Mouse (Mus musculus) myocyte (in vitro differentiated cells): Measurements from ENCODE around the gene Cox8b. TPM values are rescaled to one million over a fixed set of nuclear protein-coding genes. Genes with fewer than 3 reads are reported as not detected.
A peak's percentile ranks its signal among the peaks of the same experiment; 100 is the strongest.

Source experiments
- H3K27me3 ChIP-seq: one replicate; pipeline ENCODE4 v1.6.1; 2011; ENCODE audit not compliant: control insufficient read depth, insufficient read depth, insufficient read length
- H3K36me3 ChIP-seq: one replicate; pipeline ENCODE4 v1.6.1; 2011; ENCODE audit not compliant: control insufficient read depth, insufficient read depth
- H3K4me2 ChIP-seq: one replicate; pipeline ENCODE4 v1.6.1; 2011; ENCODE audit warnings: low read depth, control low read depth
- H3K4me3 ChIP-seq: one replicate; pipeline ENCODE4 v1.5.1; 2011; ENCODE audit warnings: mild to moderate bottlenecking, control low read depth, moderate library complexity
- H3K79me2 ChIP-seq: one replicate; pipeline ENCODE4 v1.6.1; 2011; ENCODE audit not compliant: control insufficient read depth, insufficient read depth
- H3ac ChIP-seq: one replicate; pipeline ENCODE4 v1.6.1; 2011; ENCODE audit not compliant: control insufficient read depth, insufficient read length
- CEBPB ChIP-seq: IDR thresholded peaks from 2 replicates; pipeline ENCODE4 v1.6.1; 2011; ENCODE audit warnings: mild to moderate bottlenecking, moderate library complexity; ENCODE audit not compliant: poor library complexity, insufficient read depth, severe bottlenecking
- E2F4 ChIP-seq: IDR thresholded peaks from one replicate; pipeline ENCODE4 v1.6.1; 2011; ENCODE audit warnings: mild to moderate bottlenecking, control low read depth, moderate library complexity; ENCODE audit not compliant: insufficient read depth
- MAX ChIP-seq: IDR thresholded peaks from one replicate; pipeline ENCODE4 v1.6.1; 2011; ENCODE audit warnings: low read depth, mild to moderate bottlenecking, control low read depth
- MYOD1 ChIP-seq, 3 experiments: IDR thresholded peaks; one replicate each; pipeline ENCODE4 v1.6.1; 2011; ENCODE audit warnings: control low read depth in 2 of 3, low read depth in 2 of 3, mild to moderate bottlenecking in 2 of 3, moderate library complexity in 1 of 3; ENCODE audit not compliant: insufficient read length in 2 of 3, control insufficient read depth in 1 of 3
- MYOG ChIP-seq, 3 experiments: IDR thresholded peaks; one replicate each; pipeline ENCODE4 v1.6.1; 2011; ENCODE audit warnings: control low read depth in 2 of 3, low read depth in 2 of 3, mild to moderate bottlenecking in 2 of 3; ENCODE audit not compliant: insufficient read length in 2 of 3, control insufficient read depth in 1 of 3, insufficient read depth in 1 of 3
- POLR2A ChIP-seq: IDR thresholded peaks from one replicate; pipeline ENCODE4 v1.6.1; 2011; ENCODE audit warnings: low read depth, mild to moderate bottlenecking, control low read depth, moderate library complexity; ENCODE audit not compliant: insufficient read length
- POLR2AphosphoS2 ChIP-seq: IDR thresholded peaks from one replicate; pipeline ENCODE4 v1.6.1; 2011; ENCODE audit warnings: low read depth, control low read depth; ENCODE audit not compliant: insufficient read length
- REST ChIP-seq: IDR thresholded peaks from one replicate; pipeline ENCODE4 v1.6.1; 2011; ENCODE audit warnings: mild to moderate bottlenecking, control low read depth, moderate library complexity; ENCODE audit not compliant: insufficient read depth, insufficient read length
- SRF ChIP-seq: IDR thresholded peaks from one replicate; pipeline ENCODE4 v1.6.1; 2011; ENCODE audit warnings: low read depth; ENCODE audit not compliant: control insufficient read depth, insufficient read length
- TCF12 ChIP-seq: IDR thresholded peaks from one replicate; pipeline ENCODE4 v1.6.1; 2011; ENCODE audit warnings: mild to moderate bottlenecking, control low read depth; ENCODE audit not compliant: poor library complexity, insufficient read depth, severe bottlenecking
- TCF3 ChIP-seq: IDR thresholded peaks from one replicate; pipeline ENCODE4 v1.6.1; 2011; ENCODE audit warnings: low read depth, control low read depth; ENCODE audit not compliant: insufficient read length
- USF1 ChIP-seq: IDR thresholded peaks from one replicate; pipeline ENCODE4 v1.6.1; 2011; ENCODE audit warnings: low read depth, mild to moderate bottlenecking, control low read depth, moderate library complexity
- polyA plus RNA-seq: library from polyadenylated mRNA; unstranded; fragments of >200 nt; fragmentation: generic; extraction: Trizol; gene quantifications from one replicate; pipeline ENCODE4 v1.2.1, GENCODE M21; 2012; ENCODE audit warnings: missing spikeins

Gene Cox8b
- polyA plus RNA-seq, 1 experiment = 534 TPM

DNA sequence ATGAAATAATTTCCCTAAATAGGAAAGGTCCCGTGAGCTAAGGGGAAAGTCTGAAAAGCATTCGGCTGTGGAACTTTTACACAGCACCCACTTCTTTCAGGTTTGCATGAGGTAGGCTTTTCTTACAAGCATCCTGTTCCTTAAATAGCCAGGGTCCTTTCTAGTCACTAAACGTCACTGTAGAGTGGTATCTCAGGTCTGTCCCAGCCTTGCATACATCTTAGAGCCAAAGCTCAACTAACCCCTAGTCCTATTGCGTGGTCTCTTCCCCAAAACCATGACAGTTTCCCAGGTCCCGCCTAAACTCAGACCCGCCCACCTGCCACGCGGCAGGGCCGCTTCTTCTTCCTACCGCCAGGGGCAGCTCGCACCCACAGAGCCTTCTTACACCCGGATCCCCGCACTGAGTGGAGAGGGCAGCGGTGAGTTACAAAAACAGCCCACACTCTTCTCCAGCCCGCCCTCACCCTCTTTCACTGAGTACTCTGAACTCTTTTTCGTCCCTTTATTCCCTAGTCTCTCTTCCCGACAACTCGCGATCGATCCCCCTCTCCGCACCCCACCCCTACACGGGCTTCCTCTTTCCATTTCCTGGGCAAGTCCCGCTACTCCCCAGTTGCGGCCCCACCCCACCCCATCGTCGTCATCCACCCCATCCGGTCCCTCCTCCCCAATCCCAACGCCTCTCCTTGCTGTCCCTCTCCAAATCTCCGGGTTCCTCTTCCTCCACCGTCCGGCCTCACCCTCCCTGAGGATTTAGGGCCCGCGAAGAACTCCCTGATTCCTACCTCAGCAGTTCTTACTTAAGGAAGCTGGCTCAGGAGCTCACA is 41.2 kb upstream of the Cox8b start, which contains the start of gene Pgghg:
Gene Pgghg (plus strand): TSS at position 170 of the 830 bp plus-strand sequence.
- H3K79me2 ChIP-seq = no peaks in the 10 kb centered on the region
- H3ac ChIP-seq = peak within 1 kb of the TSS; percentile 27
- peak within 1 kb of the TSS; percentile 83 for H3K4me2 ChIP-seq
- no peaks in the 10 kb centered on the region for H3K36me3 ChIP-seq
- H3K4me3 ChIP-seq = peak within 1 kb of the TSS; percentile 72
- TF ChIP-seq TCF3 (no peak), CEBPB (no peak), TCF12 (no peak), MYOD1 (IDR thresholded peaks at IDR 0.05; ENCODE audit: control insufficient read depth in 1 of 3, insufficient read length in 2 of 3, low read depth in 2 of 3) (peak in 1 of 3 experiments; percentile 14), E2F4 (no peak), REST (no peak), MAX (no peak), MYOG (IDR thresholded peaks at IDR 0.05; ENCODE audit: control insufficient read depth in 1 of 3, insufficient read depth in 1 of 3, insufficient read length in 2 of 3, low read depth in 2 of 3) (peak in 1 of 3 experiments; percentile 30), SRF (no peak), USF1 (no peak), POLR2A (peak; percentile 25), POLR2AphosphoS2 (no peak)
- peaks cover under 1% of the 10 kb centered on the region for H3K27me3 ChIP-seq

DNA sequence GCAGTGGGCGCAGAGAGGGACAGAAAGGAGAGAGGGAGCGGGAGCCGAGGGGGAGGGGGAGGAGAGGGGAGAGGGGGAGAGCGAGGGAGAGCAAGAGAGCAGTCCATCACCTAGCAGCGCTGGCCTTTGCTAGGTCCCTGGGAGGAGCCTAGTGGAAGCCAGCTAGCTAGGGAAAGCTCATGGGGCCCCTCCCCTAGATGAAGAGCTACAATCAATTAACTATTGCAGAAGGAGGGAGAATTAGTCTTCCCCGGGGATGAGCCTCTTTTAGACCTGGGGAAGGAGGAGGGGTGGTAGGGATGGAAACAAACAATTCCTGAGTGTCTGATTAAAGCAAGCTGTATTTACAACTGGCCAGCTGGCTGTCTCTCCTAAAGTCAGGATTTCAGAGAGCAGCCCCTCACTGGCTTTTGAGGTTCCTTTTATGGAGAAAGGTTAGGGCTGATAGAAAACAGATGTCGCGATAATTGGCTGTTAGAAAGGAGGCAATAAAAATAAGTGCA is 39.5 kb upstream of the Cox8b start:
- TF ChIP-seq CEBPB (no peak), POLR2AphosphoS2 (no peak), POLR2A (no peak), TCF12 (no peak), TCF3 (no peak), MAX (no peak), SRF (no peak), MYOG (IDR thresholded peaks at IDR 0.05; ENCODE audit: control insufficient read depth in 1 of 3, insufficient read depth in 1 of 3, insufficient read length in 2 of 3, low read depth in 2 of 3) (no peak), REST (no peak), USF1 (no peak)
- no peak overlapping the region for H3K4me3 ChIP-seq
- peaks cover 10% of the 10 kb centered on the region for H3K27me3 ChIP-seq
- H3ac ChIP-seq = no peak overlapping the region
- no peaks in the 10 kb centered on the region for H3K36me3 ChIP-seq
- no peaks in the 10 kb centered on the region for H3K79me2 ChIP-seq
- no peak overlapping the region for H3K4me2 ChIP-seq

GRCm38 (mm10) chr7:140938896-140939295 is 38.6 kb upstream of the Cox8b start:
- Histone ChIP-seq H3K79me2 (no peaks in the 10 kb centered on the region), H3K36me3 (no peaks in the 10 kb centered on the region), H3ac (no peak overlapping the region), H3K4me2 (no peak overlapping the region), H3K27me3 (peaks cover 16% of the 10 kb centered on the region), H3K4me3 (no peak overlapping the region)
- TF ChIP-seq REST (no peak), SRF (no peak), USF1 (no peak), TCF3 (no peak), E2F4 (no peak), POLR2AphosphoS2 (no peak), POLR2A (no peak), TCF12 (no peak), MAX (no peak), CEBPB (no peak), MYOG (IDR thresholded peaks at IDR 0.05; ENCODE audit: control insufficient read depth in 1 of 3, insufficient read depth in 1 of 3, insufficient read length in 2 of 3, low read depth in 2 of 3) (no peak), MYOD1 (IDR thresholded peaks at IDR 0.05; ENCODE audit: control insufficient read depth in 1 of 3, insufficient read length in 2 of 3, low read depth in 2 of 3) (no peak)

- H3K36me3 ChIP-seq = no peaks in the 10 kb centered on the region
- H3K4me2 ChIP-seq = no peak overlapping the region
- no peaks in the 10 kb centered on the region for H3K79me2 ChIP-seq
- H3K4me3 ChIP-seq = no peak overlapping the region
- TF ChIP-seq TCF3 (no peak), E2F4 (no peak), USF1 (no peak), POLR2AphosphoS2 (no peak), POLR2A (no peak), MAX (no peak), MYOG (IDR thresholded peaks at IDR 0.05; ENCODE audit: control insufficient read depth in 1 of 3, insufficient read depth in 1 of 3, insufficient read length in 2 of 3, low read depth in 2 of 3) (no peak)
- H3ac ChIP-seq = no peak overlapping the region
- peaks cover 17% of the 10 kb centered on the region for H3K27me3 ChIP-seq
Measured at GRCm38 (mm10) chr7:140938436-140938835, 38.2 kb upstream of the Cox8b start.
